Mouse (Mus musculus) testis, postnatal 14 days (tissue): ENCODE data around the gene Ltb4r2.

Experiments
- DNase-seq: peaks from one replicate; pipeline ENCODE4 v3.0.0; 2021; ENCODE audit warnings: low spot score

Gene Ltb4r2

DNA sequence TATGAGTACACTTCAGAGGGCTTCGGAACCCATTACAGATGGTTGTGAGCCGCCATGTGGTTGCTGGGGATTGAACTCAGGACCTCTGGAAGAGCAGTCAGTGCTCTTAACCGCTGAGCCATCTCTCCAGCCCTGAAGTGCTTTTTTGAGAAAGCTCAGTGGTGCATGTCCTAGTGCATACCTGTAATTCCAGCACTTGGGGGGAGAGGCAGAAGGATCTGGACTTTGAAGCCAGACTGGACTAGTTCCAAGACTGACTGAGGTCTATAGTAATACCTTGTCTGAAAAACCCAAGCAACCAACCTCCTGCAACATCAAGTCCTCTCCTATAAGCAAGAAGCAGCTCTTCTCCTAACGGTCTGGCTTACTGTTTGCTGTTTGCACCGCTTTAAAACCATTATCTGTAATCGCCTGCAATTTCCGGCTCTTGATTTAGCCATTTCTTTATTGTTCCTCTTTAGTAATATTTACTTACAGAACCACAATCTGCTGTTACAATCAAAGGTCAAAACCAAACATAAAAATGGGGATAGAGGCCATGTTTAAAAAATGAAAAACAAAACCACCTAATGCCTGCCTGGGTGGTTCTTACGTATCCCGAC is 24.0 kb upstream of the Ltb4r2 start:
- no peak for DNase-seq

- peak; percentile 69 for DNase-seq
Observed at GRCm38 (mm10) chr14:55743711-55744110, 17.5 kb upstream of the Ltb4r2 start.

DNA sequence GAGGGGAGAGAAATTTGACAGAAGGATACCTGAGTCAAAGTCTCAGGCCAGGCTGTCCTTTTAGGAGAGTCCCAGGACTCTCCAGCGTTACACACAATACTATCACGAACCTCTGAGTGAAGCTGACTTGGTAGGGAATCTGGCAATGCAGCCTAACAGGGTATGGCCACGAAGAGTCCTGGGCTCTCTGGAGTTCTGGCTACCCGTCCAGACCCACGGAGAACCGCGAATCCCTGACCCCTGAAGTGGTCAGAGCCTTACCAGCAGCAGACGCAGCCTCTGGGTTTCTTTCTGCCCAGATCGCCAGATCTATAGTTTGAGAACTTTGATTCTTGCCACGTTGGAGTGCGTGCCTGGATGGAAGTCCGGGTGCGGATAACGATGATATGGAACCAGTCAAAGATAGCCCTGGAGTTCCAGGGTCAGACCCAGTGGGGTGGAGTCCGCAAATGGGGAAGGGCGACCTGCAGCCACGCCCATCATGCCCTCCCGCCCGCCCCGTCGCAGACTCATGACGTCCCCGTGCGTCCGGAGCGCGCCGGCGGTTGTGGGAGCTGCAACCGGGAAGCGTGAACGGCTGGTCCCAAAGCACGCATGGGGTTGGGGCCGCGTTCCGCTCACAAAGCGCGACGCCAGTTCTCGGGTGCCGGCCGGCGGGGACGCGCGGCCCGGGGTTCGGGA is 15.9 kb upstream of the Ltb4r2 start, which contains the start of the genes Dhrs1 and Nop9:
Gene Dhrs1, minus strand, starts transcription at position 511 of the 681 bp plus-strand sequence.
Gene Nop9, plus strand, starts transcription at position 514 of the 681 bp plus-strand sequence.
- DNase-seq, result peak; percentile 90

DNA sequence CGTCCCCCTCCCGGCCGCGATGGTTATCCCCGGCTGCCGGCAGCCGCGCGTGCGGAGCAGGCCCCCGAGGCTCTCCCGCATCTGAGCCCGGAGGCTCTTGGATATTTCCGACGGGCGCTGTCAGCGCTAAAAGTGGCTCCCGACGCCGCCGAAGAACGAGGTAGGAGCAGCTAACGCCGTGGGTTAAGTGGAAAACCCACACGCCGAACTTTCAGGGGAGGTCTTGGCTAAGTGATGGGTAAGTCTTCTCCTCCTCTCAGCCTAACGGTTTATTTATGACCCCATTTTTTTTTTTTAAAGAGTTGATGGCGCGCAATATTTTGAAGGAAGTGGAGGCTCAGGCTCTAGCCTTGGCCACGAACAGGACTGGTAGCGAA is 15.4 kb upstream of the Ltb4r2 start:
- no peak for DNase-seq

GRCm38 (mm10) chr14:55747051-55747847 is 14.0 kb upstream of the Ltb4r2 start:
- no peak for DNase-seq

GRCm38 (mm10) chr14:55757566-55757965 is 3.7 kb upstream of the Ltb4r2 start:
- DNase-seq, result no peak

DNA sequence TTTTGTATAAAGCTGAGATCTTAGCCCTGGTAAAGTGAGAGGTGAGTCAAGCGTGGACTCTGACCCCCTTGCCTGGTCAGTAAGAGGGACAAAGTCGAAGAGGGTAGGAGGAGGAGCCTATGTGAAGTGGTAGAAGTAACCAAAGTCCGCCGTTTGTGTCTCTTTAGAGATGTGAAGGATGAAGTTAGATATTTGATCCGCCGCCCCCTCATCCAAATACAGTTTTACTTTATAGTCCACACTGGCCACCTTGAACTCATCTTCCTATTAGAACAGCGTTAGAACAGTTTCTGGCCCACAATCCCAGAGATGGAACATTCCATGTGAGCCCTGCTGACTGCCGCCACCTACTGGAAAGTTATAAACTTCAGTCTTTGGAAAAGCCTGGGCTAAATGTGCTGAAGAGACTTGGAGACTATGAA is 2.9 kb upstream of the Ltb4r2 start, which contains the start of gene Cideb:
Gene Cideb, minus strand, starts transcription at position 96 of the 422 bp plus-strand sequence.
- DNase-seq, result no peak

GRCm38 (mm10) chr14:55760156-55760555 is 1.1 kb upstream of the Ltb4r2 start:
- peak; percentile 77 for DNase-seq

DNA sequence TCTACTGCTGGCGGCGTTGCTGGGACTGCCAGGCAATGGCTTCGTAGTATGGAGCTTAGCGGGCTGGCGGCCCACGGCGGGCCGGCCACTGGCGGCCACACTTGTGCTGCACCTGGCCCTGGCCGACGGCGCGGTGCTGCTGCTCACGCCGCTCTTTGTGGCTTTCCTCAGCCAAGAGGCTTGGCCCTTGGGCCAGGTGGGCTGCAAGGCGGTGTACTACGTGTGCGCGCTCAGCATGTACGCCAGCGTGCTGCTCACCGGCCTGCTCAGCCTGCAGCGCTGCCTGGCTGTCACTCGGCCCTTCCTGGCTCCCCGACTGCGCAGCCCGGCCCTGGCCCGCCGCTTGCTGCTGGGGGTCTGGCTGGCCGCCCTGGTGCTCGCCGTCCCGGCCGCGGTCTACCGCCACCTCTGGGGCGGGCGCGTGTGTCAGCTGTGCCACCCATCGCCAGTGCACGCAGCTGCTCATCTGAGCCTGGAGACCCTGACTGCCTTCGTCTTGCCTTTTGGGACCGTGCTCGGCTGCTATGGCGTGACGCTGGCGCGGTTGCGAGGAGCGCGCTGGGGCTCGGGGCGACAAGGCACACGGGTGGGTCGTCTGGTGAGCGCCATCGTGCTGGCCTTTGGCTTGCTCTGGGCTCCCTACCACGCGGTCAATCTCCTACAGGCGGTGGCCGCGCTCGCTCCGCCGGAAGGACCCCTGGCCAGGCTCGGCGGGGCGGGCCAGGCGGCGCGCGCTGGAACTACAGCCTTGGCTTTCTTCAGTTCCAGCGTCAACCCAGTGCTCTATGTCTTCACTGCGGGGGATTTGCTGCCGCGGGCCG is 983 bp downstream of the Ltb4r2 start:
- peak; percentile 43 for DNase-seq

- DNase-seq, result no peak
Observed at GRCm38 (mm10) chr14:55763166-55763565, 1.9 kb downstream of the Ltb4r2 start.

DNA sequence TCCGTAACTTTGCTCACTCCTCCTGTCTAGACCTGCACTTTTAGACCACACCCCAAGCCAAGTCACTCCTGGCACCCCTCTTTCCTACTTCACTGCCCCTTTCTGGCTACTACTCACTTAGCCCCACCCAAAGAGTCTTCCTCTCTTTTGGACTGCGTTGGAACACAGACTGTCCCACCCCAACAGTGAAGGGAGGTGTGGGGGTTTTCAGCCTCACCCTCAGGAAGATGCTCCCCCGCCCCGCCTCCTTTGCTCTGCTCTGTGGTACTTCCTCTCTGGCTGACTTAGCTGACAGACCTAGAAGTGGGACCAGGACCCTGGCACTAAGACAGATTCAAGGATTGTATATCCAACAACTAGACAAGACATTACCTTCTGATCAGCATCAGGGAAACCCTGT is 4.5 kb downstream of the Ltb4r2 start, which contains the start of gene Ltb4r1:
Gene Ltb4r1, plus strand, starts transcription at position 267 of the 400 bp plus-strand sequence.
- no peak for DNase-seq

DNA sequence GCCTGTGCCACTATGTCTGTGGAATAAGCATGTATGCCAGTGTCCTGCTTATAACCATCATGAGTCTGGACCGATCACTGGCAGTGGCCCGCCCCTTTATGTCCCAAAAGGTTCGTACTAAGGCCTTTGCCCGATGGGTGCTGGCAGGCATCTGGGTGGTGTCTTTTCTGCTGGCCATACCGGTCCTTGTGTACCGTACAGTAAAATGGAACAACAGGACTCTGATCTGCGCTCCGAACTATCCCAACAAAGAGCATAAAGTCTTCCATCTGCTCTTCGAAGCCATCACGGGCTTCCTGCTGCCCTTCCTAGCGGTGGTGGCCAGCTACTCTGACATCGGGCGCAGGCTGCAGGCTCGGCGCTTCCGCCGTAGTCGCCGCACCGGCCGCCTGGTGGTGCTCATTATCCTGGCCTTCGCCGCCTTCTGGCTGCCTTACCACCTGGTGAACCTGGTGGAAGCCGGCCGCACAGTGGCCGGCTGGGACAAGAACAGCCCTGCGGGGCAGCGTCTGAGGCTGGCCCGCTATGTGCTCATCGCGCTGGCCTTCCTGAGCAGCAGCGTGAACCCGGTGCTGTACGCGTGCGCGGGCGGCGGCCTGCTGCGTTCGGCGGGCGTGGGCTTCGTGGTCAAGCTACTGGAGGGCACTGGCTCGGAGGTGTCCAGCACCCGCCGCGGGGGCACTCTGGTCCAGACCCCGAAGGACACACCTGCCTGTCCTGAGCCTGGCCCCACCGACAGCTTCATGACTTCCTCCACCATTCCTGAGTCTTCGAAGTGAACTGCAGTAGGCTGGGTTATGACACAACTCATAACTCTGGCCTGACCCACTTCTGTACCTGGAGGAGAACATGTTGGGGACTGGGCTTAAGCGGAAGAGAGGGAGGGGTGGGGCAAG is 6.5 kb downstream of the Ltb4r2 start:
- no peak for DNase-seq

DNA sequence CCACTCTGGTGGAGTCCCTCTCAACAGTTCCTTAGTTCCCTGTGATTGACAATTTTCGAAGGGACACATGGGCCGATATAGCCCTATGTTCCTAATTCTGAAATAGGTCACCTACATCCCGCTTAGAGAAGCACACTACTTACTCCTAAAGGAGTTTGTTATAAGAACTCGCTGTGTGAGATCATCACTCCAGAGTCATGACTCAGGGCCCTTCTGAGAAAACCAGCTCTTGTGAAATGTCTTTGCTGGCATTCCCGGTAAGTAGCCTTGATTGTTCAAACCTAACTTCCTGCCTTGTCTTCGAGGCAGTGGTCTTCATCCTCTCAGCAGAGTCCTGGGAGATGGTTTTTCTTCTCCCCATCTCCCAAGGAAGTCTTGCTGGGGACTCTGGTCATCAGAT is 7.3 kb downstream of the Ltb4r2 start:
- no peak for DNase-seq

DNA sequence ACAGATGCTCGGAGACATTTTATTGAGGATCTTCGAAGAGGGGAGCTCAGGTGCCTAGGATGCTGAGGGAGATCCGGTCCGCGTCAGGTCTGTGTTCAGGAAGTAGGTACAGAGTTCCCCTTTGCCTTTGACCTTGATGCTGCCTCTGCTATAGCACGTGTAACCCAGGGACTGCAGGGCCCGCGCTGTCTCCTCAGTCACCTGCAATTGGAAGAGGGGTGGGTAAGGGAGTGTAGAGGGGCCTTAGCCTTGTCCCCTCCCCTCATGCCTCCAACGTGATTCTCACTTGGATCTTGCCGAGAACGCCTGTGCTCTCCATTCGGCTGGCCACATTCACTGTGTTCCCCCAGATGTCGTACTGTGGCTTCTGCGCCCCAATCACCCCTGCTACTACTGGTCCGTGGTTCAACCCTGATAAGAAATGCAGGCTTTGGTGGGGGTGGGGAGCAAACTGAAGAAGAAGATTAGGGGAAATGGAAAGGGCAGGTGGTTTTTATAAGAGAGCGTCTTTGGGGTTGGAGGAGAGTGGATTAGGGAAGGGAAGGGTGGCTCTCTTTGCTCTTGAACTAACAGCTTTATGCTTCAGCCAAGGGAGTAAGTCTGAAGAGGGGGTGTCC is 8.0 kb downstream of the Ltb4r2 start:
- DNase-seq, result no peak

DNA sequence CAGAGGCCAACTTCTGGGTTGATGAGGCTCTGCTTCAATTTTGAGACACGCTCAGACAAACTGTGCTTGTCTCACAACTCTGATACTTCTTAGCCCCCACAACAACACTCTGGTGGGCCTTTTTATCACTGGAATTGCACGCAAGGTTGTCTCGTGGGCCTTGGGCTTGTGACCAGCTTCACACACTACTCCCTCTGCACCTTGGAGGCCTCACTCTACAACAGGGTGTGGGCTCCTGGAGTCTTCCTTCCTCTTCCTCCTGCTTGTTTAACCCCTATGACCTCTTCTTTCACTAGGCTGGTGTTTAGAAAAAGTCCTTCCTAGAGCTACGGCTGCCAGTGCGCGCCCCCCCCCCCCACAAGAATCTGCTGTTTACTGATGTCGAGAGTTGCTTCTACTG is 15.5 kb downstream of the Ltb4r2 start:
- no peak for DNase-seq

GRCm38 (mm10) chr14:55777176-55777575 is 15.9 kb downstream of the Ltb4r2 start:
- DNase-seq, result no peak

- DNase-seq, result no peak
Observed at GRCm38 (mm10) chr14:55777806-55778205, 16.6 kb downstream of the Ltb4r2 start.

GRCm38 (mm10) chr14:55778686-55779085 is 17.5 kb downstream of the Ltb4r2 start:
- no peak for DNase-seq

GRCm38 (mm10) chr14:55779656-55780055 is 18.4 kb downstream of the Ltb4r2 start:
- peak; percentile 3 for DNase-seq

DNA sequence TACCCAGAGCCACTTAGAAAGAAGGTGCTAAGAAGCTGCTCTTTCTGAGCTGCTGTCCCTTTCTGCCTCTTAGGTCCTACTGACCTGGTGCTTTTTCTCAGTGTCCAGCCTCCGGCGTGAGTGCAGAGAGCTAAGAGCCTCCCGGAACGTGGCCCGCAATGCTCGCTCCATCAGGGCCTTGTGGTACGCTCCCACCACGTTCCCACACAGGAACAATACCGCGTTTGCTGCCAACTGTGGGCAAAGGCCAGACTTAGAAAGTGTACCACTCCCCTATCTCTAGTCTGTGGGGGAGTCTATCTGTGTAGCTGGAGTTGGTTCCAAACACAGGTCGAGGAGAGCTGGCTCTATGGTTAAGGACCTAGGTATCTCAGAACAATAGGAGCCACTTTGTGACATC is 19.5 kb downstream of the Ltb4r2 start:
- DNase-seq, result peak; percentile 5
